Mouse (Mus musculus) ovary, adult 18-20 months (tissue): ENCODE data around the gene Olfr1164.

Experiments used
- DNase-seq: peaks from one replicate; pipeline ENCODE4 v3.0.0; 2022; ENCODE audit warnings: low spot score, mixed read lengths

Olfr1164 gene

DNA sequence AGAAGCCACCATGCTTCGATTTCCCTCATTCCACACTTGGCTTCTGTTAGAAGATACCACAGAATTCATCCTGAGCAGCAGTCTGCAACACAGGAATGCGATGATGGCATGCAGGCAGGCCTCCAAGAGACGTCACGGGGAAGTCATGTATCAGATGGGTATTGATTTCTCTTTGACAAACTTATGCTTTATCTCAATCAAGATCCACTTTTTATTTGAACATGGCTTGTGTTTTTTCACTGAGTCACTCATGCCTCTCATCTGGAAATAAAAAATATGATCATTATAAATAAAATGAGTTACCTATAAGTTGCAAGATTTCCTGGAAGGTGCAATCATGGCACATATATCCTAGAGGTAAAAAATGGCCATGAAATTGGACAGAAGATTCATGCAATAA is at the start of gene Olfr1164:
Gene Olfr1164, minus strand, starts transcription at position 101 of the 400 bp plus-strand sequence.
- no peak for DNase-seq

DNA sequence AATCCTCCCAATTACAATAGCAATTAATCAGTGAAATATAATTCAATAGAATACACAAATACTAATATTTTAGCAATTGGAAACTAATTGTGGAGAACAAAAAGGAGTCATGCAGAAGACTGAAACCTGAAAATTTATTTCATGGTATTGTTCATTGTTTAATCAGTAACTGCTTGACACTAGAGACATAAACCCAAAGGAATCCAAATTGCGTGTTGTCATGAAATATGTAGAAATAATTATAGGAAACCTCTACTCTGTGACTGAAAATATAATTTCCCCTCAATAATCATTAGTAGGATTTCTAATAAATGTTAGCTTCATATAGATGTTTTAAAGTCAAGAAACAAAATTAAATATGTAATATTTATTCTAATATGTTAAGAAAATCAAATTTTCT is 34.4 kb upstream of the Olfr1164 start, which contains the start of gene Olfr1166:
Gene Olfr1166, minus strand, starts transcription at position 101 of the 400 bp plus-strand sequence.
- no peak for DNase-seq

DNA sequence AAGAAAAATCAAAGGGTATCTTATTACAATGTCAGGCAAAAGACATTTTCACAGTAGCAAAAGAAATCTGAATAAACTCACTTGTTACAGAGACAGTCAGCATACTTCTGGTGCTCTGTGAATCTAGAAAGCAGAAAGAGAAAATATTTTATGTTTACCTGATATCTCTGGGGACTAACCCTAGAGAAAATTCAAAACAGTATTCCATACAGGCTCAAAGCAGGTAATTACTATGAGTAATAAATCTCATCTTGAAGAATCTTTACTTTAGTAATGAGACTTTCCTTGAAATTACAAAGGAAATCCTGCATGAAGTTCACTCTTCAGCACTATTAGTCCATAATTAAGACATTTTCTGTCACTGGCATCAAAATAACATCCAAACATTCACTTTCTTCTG is 22.0 kb downstream of the Olfr1164 start, which contains the start of gene Olfr1163:
Gene Olfr1163, minus strand, starts transcription at position 101 of the 400 bp plus-strand sequence.
- no peak for DNase-seq

DNA sequence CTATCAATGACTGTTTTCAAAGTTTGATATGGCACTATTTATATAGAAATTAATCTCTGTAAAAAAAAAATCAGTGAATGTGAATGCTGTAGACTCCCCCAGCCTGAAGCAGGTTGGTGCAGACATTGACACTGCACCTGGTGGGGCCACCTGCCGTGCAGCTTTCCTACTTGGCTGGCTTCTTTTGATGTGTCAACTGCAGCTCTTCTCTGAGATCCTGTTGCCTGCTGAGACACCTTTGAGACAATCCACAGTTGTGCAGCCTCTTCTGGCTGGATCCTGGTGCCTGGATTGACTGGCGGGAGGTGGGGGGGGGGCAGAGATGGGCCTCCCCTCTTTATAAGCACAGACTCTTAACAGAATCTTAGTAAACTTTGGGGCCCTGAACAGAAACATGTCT is 30.2 kb downstream of the Olfr1164 start:
- DNase-seq, result no peak

DNA sequence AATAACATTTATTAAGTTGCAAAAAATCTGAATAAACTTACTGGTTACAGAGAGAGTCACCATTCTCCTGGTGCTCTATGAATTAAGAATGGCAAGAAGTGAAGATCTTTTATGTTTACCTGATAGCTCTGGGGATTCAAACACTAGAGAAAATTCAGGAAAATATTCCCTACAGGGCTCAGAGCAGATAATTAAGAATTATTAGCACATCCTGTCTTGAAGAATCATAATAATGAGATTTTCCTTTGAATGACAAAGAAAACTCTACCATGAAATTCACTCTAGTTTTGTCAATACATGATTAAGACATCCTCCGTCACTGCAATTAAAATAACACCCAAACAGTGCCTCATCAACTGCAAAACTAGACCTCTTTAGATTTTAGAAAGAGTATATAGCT is 42.7 kb downstream of the Olfr1164 start, which contains the start of gene Olfr1162:
Gene Olfr1162, minus strand, starts transcription at position 101 of the 400 bp plus-strand sequence.
- DNase-seq, result no peak
